Mouse (Mus musculus) kidney, adult 10 weeks (tissue): ENCODE data around the gene Uvssa. TPM values are rescaled to one million over a fixed set of nuclear protein-coding genes. Genes with fewer than 3 reads are reported as not detected.

Experiments used
- polyA plus RNA-seq: library from polyadenylated mRNA; stranded (reverse); fragments of 350-450 nt; fragmentation: Illumina TruSeq; extraction: RNeasy Lipid Tissue Mini Kit (QIAGEN cat#74804); gene quantifications from one replicate; pipeline ENCODE4 v1.2.3, GENCODE M21; 2014; ENCODE audit warnings: low read depth, low replicate concordance

Gene Uvssa
- 13.1 TPM for polyA plus RNA-seq

GRCm38 (mm10) chr5:33378302-33378854, at the start of gene Uvssa:
TSS of gene Uvssa (plus strand) at chr5:33378549.

GRCm38 (mm10) chr5:33335273-33335976, 42.9 kb upstream of the Uvssa start, which contains the start of gene Maea:
TSS of gene Maea (plus strand) at chr5:33335509.

GRCm38 (mm10) chr5:33433201-33434138, 55.1 kb downstream of the Uvssa start, which contains the start of gene Nkx1-1:
TSS of gene Nkx1-1 (minus strand) at chr5:33433976.

Other genes starting within 250 kb of the Uvssa start
- not detected for gene Spon2, start 160.1 kb upstream of the Uvssa start, polyA plus RNA-seq
- 31.2 TPM for gene Ctbp1, start 103.6 kb upstream of the Uvssa start, polyA plus RNA-seq
- 33.7 TPM for gene Maea, start 43.0 kb upstream of the Uvssa start, polyA plus RNA-seq
- not detected for gene Nkx1-1, start 55.4 kb downstream of the Uvssa start, polyA plus RNA-seq